Mouse (Mus musculus): ENCODE measurements around the gene Ciita. TPM values are rescaled to one million over a fixed set of nuclear protein-coding genes. Genes with fewer than 3 reads are reported as not detected.

Ciita gene
- polyA plus RNA-seq, 1 experiment = not detected

GRCm38 (mm10) chr16:10447264-10447594 lies 32.6 kb upstream of the Ciita start, which contains the start of gene Tvp23a:
Gene Tvp23a (minus strand): TSS chr16:10447362.
- peak within 1 kb of the TSS; percentile 35 for H3K27ac ChIP-seq (ENCODE audit: insufficient read depth, low read length)

GRCm38 (mm10) chr16:10447781-10448180 lies 32.1 kb upstream of the Ciita start:
- H3K4me1 ChIP-seq (ENCODE audit: control insufficient read depth, insufficient read depth, low read length) = no peaks in the 10 kb centered on the region
- peak overlapping the region; percentile 38 for H3K4me3 ChIP-seq (ENCODE audit: insufficient read depth, low read length)
- H3K27ac ChIP-seq (ENCODE audit: insufficient read depth, low read length) = no peak overlapping the region
- no peak for TF ChIP-seq POLR2A (IDR thresholded peaks at IDR 0.05; ENCODE audit: low read depth, low read length)
- TF ChIP-seq CTCF (IDR thresholded peaks at IDR 0.05; ENCODE audit: borderline replicate concordance, insufficient read depth, low read length) = no peak

More at GRCm38 (mm10) chr16:10447264-10447594, 32.6 kb upstream of the Ciita start, which contains the start of gene Tvp23a:
- H3K4me1 ChIP-seq (ENCODE audit: control insufficient read depth, insufficient read depth, low read length) = no peaks in the 10 kb centered on the region
- peak within 1 kb of the TSS; percentile 40 for H3K4me3 ChIP-seq (ENCODE audit: insufficient read depth, low read length)
- TF ChIP-seq CTCF (IDR thresholded peaks at IDR 0.05; ENCODE audit: borderline replicate concordance, insufficient read depth, low read length) = no peak
- TF ChIP-seq POLR2A (IDR thresholded peaks at IDR 0.05; ENCODE audit: low read depth, low read length) = peak; percentile 99

- TF ChIP-seq CTCF (IDR thresholded peaks at IDR 0.05; ENCODE audit: borderline replicate concordance, insufficient read depth, low read length) = no peak
- no peak for TF ChIP-seq POLR2A (IDR thresholded peaks at IDR 0.05; ENCODE audit: low read depth, low read length)
- no peak overlapping the region for H3K4me3 ChIP-seq (ENCODE audit: insufficient read depth, low read length)
- no peaks in the 10 kb centered on the region for H3K4me1 ChIP-seq (ENCODE audit: control insufficient read depth, insufficient read depth, low read length)
- no peak overlapping the region for H3K27ac ChIP-seq (ENCODE audit: insufficient read depth, low read length)
Measured at GRCm38 (mm10) chr16:10448931-10449330, 30.9 kb upstream of the Ciita start.

- no peaks in the 10 kb centered on the region for H3K4me1 ChIP-seq (ENCODE audit: control insufficient read depth, insufficient read depth, low read length)
- H3K27ac ChIP-seq (ENCODE audit: insufficient read depth, low read length) = no peak overlapping the region
- no peak for TF ChIP-seq CTCF (IDR thresholded peaks at IDR 0.05; ENCODE audit: borderline replicate concordance, insufficient read depth, low read length)
- TF ChIP-seq POLR2A (IDR thresholded peaks at IDR 0.05; ENCODE audit: low read depth, low read length) = no peak
- H3K4me3 ChIP-seq (ENCODE audit: insufficient read depth, low read length) = no peak overlapping the region
Measured at GRCm38 (mm10) chr16:10451906-10452305, 28.0 kb upstream of the Ciita start.

- H3K27ac ChIP-seq (ENCODE audit: insufficient read depth, low read length) = no peak overlapping the region; the same call in 1 of the 2 replicates
- no peaks in the 10 kb centered on the region for H3K4me1 ChIP-seq (ENCODE audit: control insufficient read depth, insufficient read depth, low read length)
- TF ChIP-seq POLR2A (IDR thresholded peaks at IDR 0.05; ENCODE audit: low read depth, low read length) = no peak
Measured at GRCm38 (mm10) chr16:10452445-10452896, 27.4 kb upstream of the Ciita start.

GRCm38 (mm10) chr16:10453872-10454582 lies 25.8 kb upstream of the Ciita start:
- Histone ChIP-seq H3K4me3 (ENCODE audit: insufficient read depth, low read length) (no peak overlapping the region), H3K4me1 (ENCODE audit: control insufficient read depth, insufficient read depth, low read length) (no peaks in the 10 kb centered on the region), H3K27ac (ENCODE audit: insufficient read depth, low read length) (no peak overlapping the region)
- no peak for TF ChIP-seq POLR2A (IDR thresholded peaks at IDR 0.05; ENCODE audit: low read depth, low read length)
- TF ChIP-seq CTCF (IDR thresholded peaks at IDR 0.05; ENCODE audit: borderline replicate concordance, insufficient read depth, low read length) = no peak

More at GRCm38 (mm10) chr16:10452445-10452896, 27.4 kb upstream of the Ciita start:
- no peak overlapping the region for H3K4me3 ChIP-seq (ENCODE audit: insufficient read depth, low read length)

- Histone ChIP-seq H3K4me3 (ENCODE audit: insufficient read depth, low read length) (no peak overlapping the region), H3K4me1 (ENCODE audit: control insufficient read depth, insufficient read depth, low read length) (no peaks in the 10 kb centered on the region), H3K27ac (ENCODE audit: insufficient read depth, low read length) (no peak overlapping the region)
- TF ChIP-seq POLR2A (IDR thresholded peaks at IDR 0.05; ENCODE audit: low read depth, low read length) (no peak), CTCF (IDR thresholded peaks at IDR 0.05; ENCODE audit: borderline replicate concordance, insufficient read depth, low read length) (no peak)
Measured at GRCm38 (mm10) chr16:10454583-10454974, 25.3 kb upstream of the Ciita start.

- no peak overlapping the region for H3K4me3 ChIP-seq (ENCODE audit: insufficient read depth, low read length)
- no peak for TF ChIP-seq CTCF (IDR thresholded peaks at IDR 0.05; ENCODE audit: borderline replicate concordance, insufficient read depth, low read length)
- TF ChIP-seq POLR2A (IDR thresholded peaks at IDR 0.05; ENCODE audit: low read depth, low read length) = no peak
- H3K27ac ChIP-seq (ENCODE audit: insufficient read depth, low read length) = no peak overlapping the region
- peaks cover 2% of the 10 kb centered on the region; the same call in 1 of the 2 replicates for H3K4me1 ChIP-seq (ENCODE audit: control insufficient read depth, insufficient read depth, low read length)
Measured at GRCm38 (mm10) chr16:10460188-10460587, 19.7 kb upstream of the Ciita start.

GRCm38 (mm10) chr16:10461178-10461577 lies 18.7 kb upstream of the Ciita start:
- TF ChIP-seq CTCF (IDR thresholded peaks at IDR 0.05; ENCODE audit: borderline replicate concordance, insufficient read depth, low read length) (no peak), POLR2A (IDR thresholded peaks at IDR 0.05; ENCODE audit: low read depth, low read length) (no peak)

GRCm38 (mm10) chr16:10465011-10465681 lies 14.7 kb upstream of the Ciita start:
- Histone ChIP-seq H3K4me3 (ENCODE audit: insufficient read depth, low read length) (no peak overlapping the region), H3K27ac (ENCODE audit: insufficient read depth, low read length) (no peak overlapping the region), H3K4me1 (ENCODE audit: control insufficient read depth, insufficient read depth, low read length) (peaks cover 3% of the 10 kb centered on the region; the same call in 1 of the 2 replicates)
- TF ChIP-seq POLR2A (IDR thresholded peaks at IDR 0.05; ENCODE audit: low read depth, low read length) = no peak
- no peak for TF ChIP-seq CTCF (IDR thresholded peaks at IDR 0.05; ENCODE audit: borderline replicate concordance, insufficient read depth, low read length)

More at GRCm38 (mm10) chr16:10461178-10461577, 18.7 kb upstream of the Ciita start:
- peaks cover 3% of the 10 kb centered on the region; the same call in 1 of the 2 replicates for H3K4me1 ChIP-seq (ENCODE audit: control insufficient read depth, insufficient read depth, low read length)
- H3K27ac ChIP-seq (ENCODE audit: insufficient read depth, low read length) = no peak overlapping the region
- H3K4me3 ChIP-seq (ENCODE audit: insufficient read depth, low read length) = no peak overlapping the region

All from embryonic fibroblast, embryonic 13.5 days (primary cell).